Mouse (Mus musculus) C2C12 (cell line): ENCODE data around the gene Atf2. TPM values are rescaled to one million over a fixed set of nuclear protein-coding genes. Genes with fewer than 3 reads are reported as not detected.

Experiments
- H3K27me3 ChIP-seq: one replicate; pipeline ENCODE4 v1.6.1; 2011; ENCODE audit not compliant: control insufficient read depth, insufficient read depth, insufficient read length
- H3K36me3 ChIP-seq: one replicate; pipeline ENCODE4 v1.6.1; 2011; ENCODE audit not compliant: control insufficient read depth, insufficient read depth
- H3K4me3 ChIP-seq: one replicate; pipeline ENCODE4 v1.5.1; 2011; ENCODE audit warnings: mild to moderate bottlenecking, control low read depth; ENCODE audit not compliant: poor library complexity, insufficient read depth, severe bottlenecking
- H3K79me2 ChIP-seq: one replicate; pipeline ENCODE4 v1.6.1; 2011; ENCODE audit not compliant: control insufficient read depth, insufficient read depth
- H3K79me3 ChIP-seq: one replicate; pipeline ENCODE4 v1.6.1; 2011; ENCODE audit warnings: low read depth, control low read depth
- H3ac ChIP-seq: one replicate; pipeline ENCODE3; 2011; ENCODE audit warnings: low read depth; ENCODE audit not compliant: control insufficient read depth, insufficient read length
- CEBPB ChIP-seq: IDR thresholded peaks from one replicate; pipeline ENCODE4 v1.6.1; 2011; ENCODE audit warnings: low read depth, mild to moderate bottlenecking, control low read depth, moderate library complexity
- CTCF ChIP-seq: IDR thresholded peaks from one replicate; pipeline ENCODE4 v1.5.1; 2011; ENCODE audit not compliant: control insufficient read depth, insufficient read depth, insufficient read length
- FOSL1 ChIP-seq: IDR thresholded peaks from one replicate; pipeline ENCODE4 v1.8.0; 2011; ENCODE audit warnings: mild to moderate bottlenecking, low read length; ENCODE audit not compliant: poor library complexity, insufficient read depth, severe bottlenecking
- MAX ChIP-seq: IDR thresholded peaks from one replicate; pipeline ENCODE4 v1.6.1; 2011; ENCODE audit warnings: mild to moderate bottlenecking, control low read depth
- MYOD1 ChIP-seq: IDR thresholded peaks from one replicate; pipeline ENCODE4 v1.6.1; 2011; ENCODE audit warnings: low read depth; ENCODE audit not compliant: control insufficient read depth, insufficient read length
- MYOG ChIP-seq: IDR thresholded peaks from one replicate; pipeline ENCODE4 v1.6.1; 2011; ENCODE audit not compliant: control insufficient read depth, insufficient read length; ENCODE audit errors: extremely low read depth
- USF1 ChIP-seq: IDR thresholded peaks from one replicate; pipeline ENCODE4 v1.6.1; 2011; ENCODE audit warnings: low read depth, mild to moderate bottlenecking, control low read depth, moderate library complexity
- polyA plus RNA-seq: library from polyadenylated mRNA; unstranded; fragments of >200 nt; fragmentation: generic; extraction: Trizol; gene quantifications from one replicate; pipeline ENCODE4 v1.2.1, GENCODE M21; 2012; ENCODE audit warnings: missing spikeins

The Atf2 gene
- polyA plus RNA-seq, 1 experiment: 7.7 TPM

DNA sequence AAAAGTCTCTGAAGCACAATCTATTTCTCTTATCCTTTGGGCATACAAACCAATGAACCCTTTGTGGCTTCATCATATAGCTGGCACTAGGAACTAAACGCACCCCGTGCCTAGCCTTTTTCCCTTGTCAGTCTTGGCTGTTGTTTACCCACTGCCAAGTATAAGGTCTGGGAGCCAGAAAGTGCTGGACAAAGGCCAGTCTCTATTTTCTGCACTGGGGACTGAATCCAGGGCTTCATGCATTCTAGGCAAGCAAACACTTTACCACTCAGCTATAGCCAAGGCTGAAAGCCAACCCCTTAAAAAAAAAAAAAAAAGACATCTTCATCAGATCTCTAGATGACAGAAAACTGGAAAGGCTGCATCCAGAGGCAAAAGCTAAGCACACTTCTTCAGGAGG is 102.1 kb downstream of the Atf2 start:
- no peak overlapping the region for H3ac ChIP-seq
- no peaks in the 10 kb centered on the region for H3K79me2 ChIP-seq
- no peaks in the 10 kb centered on the region for H3K79me3 ChIP-seq
- no peak overlapping the region for H3K4me3 ChIP-seq
- no peaks in the 10 kb centered on the region for H3K36me3 ChIP-seq
- TF ChIP-seq MYOG (no peak), CTCF (no peak), MYOD1 (no peak), MAX (no peak), CEBPB (no peak), USF1 (no peak), FOSL1 (no peak)
- peaks cover 3% of the 10 kb centered on the region for H3K27me3 ChIP-seq

DNA sequence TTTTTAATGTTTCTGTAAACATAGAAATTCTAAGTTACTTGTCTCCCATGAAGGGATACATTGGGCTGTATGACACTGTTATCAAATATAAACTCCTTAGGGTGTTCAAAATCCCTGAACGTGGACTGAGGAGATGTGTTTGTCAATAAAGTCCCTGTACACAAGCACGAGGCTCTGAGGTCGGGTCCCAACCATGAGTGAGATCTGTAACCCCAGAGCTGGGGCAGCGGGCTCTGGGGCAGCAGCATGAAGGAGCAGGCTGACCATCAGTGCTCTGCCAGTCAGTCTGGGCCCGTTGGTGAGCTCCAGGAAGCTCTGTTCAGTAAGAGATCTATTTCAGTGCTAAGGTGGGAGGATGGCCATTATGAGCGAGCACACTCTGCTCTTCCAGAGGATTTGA is 104.0 kb downstream of the Atf2 start:
- Histone ChIP-seq H3K79me2 (no peaks in the 10 kb centered on the region), H3ac (no peak overlapping the region), H3K36me3 (no peaks in the 10 kb centered on the region), H3K4me3 (no peak overlapping the region), H3K27me3 (peaks cover 3% of the 10 kb centered on the region), H3K79me3 (no peaks in the 10 kb centered on the region)
- TF ChIP-seq CTCF: no peak
- no peak for TF ChIP-seq USF1
- no peak for TF ChIP-seq FOSL1
- TF ChIP-seq CEBPB: no peak
- TF ChIP-seq MYOG: no peak
- TF ChIP-seq MYOD1: no peak
- no peak for TF ChIP-seq MAX

DNA sequence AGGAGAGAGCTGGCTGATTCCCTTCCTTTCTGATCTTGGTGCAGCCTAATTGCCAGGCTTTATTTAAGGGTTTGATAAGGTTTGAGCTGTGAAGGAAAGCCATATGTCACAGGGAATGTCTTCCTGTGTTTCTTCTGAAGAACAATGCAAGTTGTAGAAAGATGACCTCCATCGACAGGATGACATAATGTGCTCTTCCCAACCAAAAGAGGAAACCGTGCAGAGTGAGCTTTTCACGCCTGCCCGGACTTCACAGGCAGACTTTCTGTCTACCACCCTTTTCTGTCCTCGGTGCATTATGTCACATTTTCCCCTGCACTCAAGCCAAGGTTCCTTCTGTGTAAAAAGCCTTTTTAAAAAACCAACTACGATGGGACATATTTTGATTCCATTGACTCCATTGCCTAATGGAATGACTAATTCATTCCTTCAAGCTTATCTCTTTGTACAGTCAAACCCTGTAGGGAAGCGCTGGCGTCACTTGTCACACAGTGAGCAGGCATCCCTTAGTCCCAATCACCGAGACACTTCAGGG is 110.0 kb downstream of the Atf2 start:
- Histone ChIP-seq H3K79me3 (no peaks in the 10 kb centered on the region), H3K27me3 (peaks cover 6% of the 10 kb centered on the region), H3K4me3 (no peak overlapping the region), H3K36me3 (no peaks in the 10 kb centered on the region), H3K79me2 (no peaks in the 10 kb centered on the region), H3ac (no peak overlapping the region)
- TF ChIP-seq FOSL1 (no peak), MYOD1 (no peak)

DNA sequence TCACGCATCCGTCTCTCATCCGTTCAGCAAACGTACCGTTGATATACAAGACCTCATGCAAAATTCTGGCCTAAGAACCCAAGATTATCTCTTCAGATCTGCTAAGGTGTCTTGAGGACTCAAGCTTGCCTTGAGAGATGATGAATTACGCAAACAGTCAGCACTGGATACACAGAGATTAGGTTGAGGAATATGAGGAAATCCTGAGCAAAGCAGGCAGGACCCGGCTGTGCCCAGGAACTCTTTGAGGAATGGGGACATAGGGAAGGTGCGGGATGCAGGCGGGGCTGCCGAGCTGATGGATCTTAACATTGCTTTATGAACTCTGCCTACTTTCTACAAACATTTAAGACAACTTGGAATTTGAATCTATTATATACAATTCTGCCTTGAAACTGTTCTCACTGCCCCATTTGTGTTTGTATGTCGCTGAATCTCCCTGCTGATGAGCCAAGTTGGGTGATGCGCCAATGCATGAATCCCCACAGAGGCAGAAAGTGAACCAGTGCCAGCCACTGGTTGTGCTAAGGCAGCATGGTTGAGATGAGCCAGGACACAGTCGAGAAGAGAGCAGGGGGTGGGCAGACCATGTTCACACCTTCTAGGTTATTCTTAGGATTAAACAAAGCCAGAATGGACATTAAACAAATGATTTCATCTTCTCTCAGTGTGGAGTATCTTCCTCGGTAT is 112.0 kb downstream of the Atf2 start:
- peaks cover 6% of the 10 kb centered on the region for H3K27me3 ChIP-seq
- H3K79me3 ChIP-seq: no peaks in the 10 kb centered on the region
- no peaks in the 10 kb centered on the region for H3K79me2 ChIP-seq
- no peak overlapping the region for H3K4me3 ChIP-seq
- H3K36me3 ChIP-seq: no peaks in the 10 kb centered on the region
- H3ac ChIP-seq: no peak overlapping the region
- TF ChIP-seq CEBPB: no peak
- no peak for TF ChIP-seq USF1
- TF ChIP-seq CTCF: no peak
- no peak for TF ChIP-seq MAX
- no peak for TF ChIP-seq FOSL1
- no peak for TF ChIP-seq MYOG
- TF ChIP-seq MYOD1: no peak

DNA sequence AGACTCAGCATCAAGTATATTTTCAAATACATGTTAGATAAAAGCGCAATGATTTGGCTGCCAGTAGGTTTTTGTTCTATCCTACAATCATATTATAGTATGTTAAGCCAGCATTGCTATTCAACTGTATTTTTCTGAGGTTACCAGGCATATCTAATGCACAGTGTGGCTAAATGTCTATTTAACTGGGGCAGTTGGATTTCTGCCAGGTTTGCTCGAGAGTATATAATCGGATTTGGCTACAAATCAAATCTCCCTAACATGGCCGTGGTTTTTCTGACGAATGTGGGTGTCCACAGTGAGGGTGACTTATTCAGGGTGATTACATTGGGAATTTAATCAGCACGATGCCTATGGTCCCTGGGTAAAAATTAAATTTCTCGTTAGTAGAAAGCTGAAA is 112.6 kb downstream of the Atf2 start:
- Histone ChIP-seq H3K79me3 (no peaks in the 10 kb centered on the region), H3K27me3 (peaks cover 6% of the 10 kb centered on the region), H3K79me2 (no peaks in the 10 kb centered on the region), H3K4me3 (no peak overlapping the region), H3K36me3 (no peaks in the 10 kb centered on the region), H3ac (no peak overlapping the region)
- TF ChIP-seq MAX (no peak), CEBPB (no peak), MYOG (no peak), MYOD1 (no peak), CTCF (no peak), FOSL1 (no peak), USF1 (no peak)

DNA sequence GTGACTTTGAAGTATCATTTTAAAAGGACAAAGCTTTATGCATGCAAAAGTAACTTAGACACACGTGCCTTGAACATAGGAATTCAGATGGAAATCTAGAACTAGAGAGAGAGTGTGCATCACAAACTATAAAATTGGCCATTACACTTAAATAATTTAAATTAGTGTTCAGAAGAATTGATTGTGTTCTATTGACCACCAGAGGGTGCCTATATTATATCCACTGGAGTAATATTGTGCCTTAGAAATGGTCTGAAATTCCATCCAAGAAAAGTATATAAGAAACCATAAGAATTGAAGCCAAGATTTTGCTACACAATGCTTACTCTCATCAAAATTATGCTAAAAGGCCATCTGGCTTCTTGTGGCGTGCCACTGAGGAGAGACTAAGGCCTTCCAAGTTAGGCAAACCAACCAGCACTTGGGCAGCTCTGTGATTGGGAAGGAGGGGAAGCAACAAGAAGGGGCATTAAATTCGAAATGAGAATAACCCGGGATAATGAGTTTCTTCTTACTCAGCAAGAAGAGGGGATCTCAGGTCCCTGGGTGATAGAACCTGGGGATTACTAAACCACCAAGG is 113.3 kb downstream of the Atf2 start:
- peaks cover 6% of the 10 kb centered on the region for H3K27me3 ChIP-seq
- H3ac ChIP-seq: no peak overlapping the region
- H3K4me3 ChIP-seq: no peak overlapping the region
- TF ChIP-seq FOSL1 (no peak), CTCF (no peak), MYOD1 (no peak), USF1 (no peak), MAX (no peak), MYOG (no peak), CEBPB (no peak)
- H3K79me3 ChIP-seq: no peaks in the 10 kb centered on the region
- H3K79me2 ChIP-seq: no peaks in the 10 kb centered on the region
- no peaks in the 10 kb centered on the region for H3K36me3 ChIP-seq
